18 mouse cellular contexts compared by ENCODE assay signal in genomic region chr5:62762298-62762960, GRCm38 (mm10). TPM values are rescaled to one million over a fixed set of nuclear protein-coding genes. Genes with fewer than 3 reads are reported as not detected.
DNase-seq lines count a peak whose midpoint lies in the region; ATAC-seq and TF ChIP-seq lines count a peak whose summit lies in the region.
"Had no signal": no experiment of that assay in that cellular context is flagged by ENCODE, and none has a peak within 500 bp of the region (broad histone marks: within the 10 kb centered on the region; RNA-seq: fewer than 3 reads in every experiment).

No protein-coding gene starts in this region.

- no peak overlapping the region for H3K9ac ChIP-seq in heart, embryonic 12.5 days
- no peak overlapping the region for H3K9ac ChIP-seq in stomach, embryonic 15.5 days
- H3K9ac ChIP-seq in stomach, postnatal 0 days (ENCODE audit: low read length): no peak overlapping the region
- H3K9ac ChIP-seq in lung, postnatal 0 days (replicated peaks; ENCODE audit: low read depth): no peak overlapping the region
- H3K9ac ChIP-seq: limb, embryonic 13.5 days had no signal

- DNase-seq in heart, postnatal 14 days: no peak
- no peak for DNase-seq in stomach, postnatal 0 days (ENCODE audit: low spot score)
- DNase-seq in lung, postnatal 0 days (ENCODE audit: low spot score): peak; percentile 78
- no peak for DNase-seq in embryo, embryonic 10.5 days (ENCODE audit: low spot score)
- DNase-seq in B cell, adult 2 months: no peak
- DNase-seq in thymus, postnatal 25 days: no peak
- DNase-seq: adrenal gland, postnatal 14 days; cerebellum, adult 2 months; right cerebral cortex, postnatal 4 days had no signal

- H3K4me3 ChIP-seq in heart, embryonic 12.5 days: no peak overlapping the region
- H3K4me3 ChIP-seq in stomach, embryonic 15.5 days (replicated peaks): no peak overlapping the region
- H3K4me3 ChIP-seq in stomach, postnatal 0 days (ENCODE audit: low read depth, low read length): no peak overlapping the region
- H3K4me3 ChIP-seq in lung, postnatal 0 days (ENCODE audit: low read depth, low read length): no peak overlapping the region
- H3K4me3 ChIP-seq: limb, embryonic 13.5 days had no signal

- intact Hi-C loops in heart, postnatal 14 days (cut with DNase I): loop anchor here (10.0 kb wide), 1 partner anchor 48 kb away; no protein-coding TSS in a partner anchor

- TF ChIP-seq EP300 in stomach, postnatal 0 days (optimal IDR thresholded peaks at IDR 0.05): no peak
- TF ChIP-seq EP300 in lung, postnatal 0 days (IDR thresholded peaks at IDR 0.05): peak; percentile 99

- H3K9me3 ChIP-seq in heart, embryonic 12.5 days (replicated peaks): no peaks in the 10 kb centered on the region
- H3K9me3 ChIP-seq in stomach, embryonic 15.5 days: no peaks in the 10 kb centered on the region
- H3K9me3 ChIP-seq in stomach, postnatal 0 days (ENCODE audit: control insufficient read depth, low read length): no peaks in the 10 kb centered on the region
- no peaks in the 10 kb centered on the region for H3K9me3 ChIP-seq in lung, postnatal 0 days (ENCODE audit: low read length)
- H3K9me3 ChIP-seq: limb, embryonic 13.5 days had no signal

- WGBS in heart, embryonic 12.5 days: 13% methylated on average over 4 of the region's 4 CpGs
- WGBS in stomach, embryonic 15.5 days: 14% methylated on average over 4 of the region's 4 CpGs
- WGBS in stomach, postnatal 0 days: 16% methylated on average over 4 of the region's 4 CpGs
- 2% methylated on average over 4 of the region's 4 CpGs for WGBS in lung, postnatal 0 days

- H3K36me3 ChIP-seq in heart, embryonic 12.5 days: no peaks in the 10 kb centered on the region
- no peaks in the 10 kb centered on the region for H3K36me3 ChIP-seq in stomach, embryonic 15.5 days
- H3K36me3 ChIP-seq in stomach, postnatal 0 days (ENCODE audit: control insufficient read depth, insufficient read depth, low read length): no peaks in the 10 kb centered on the region
- H3K36me3 ChIP-seq in lung, postnatal 0 days (ENCODE audit: insufficient read depth, low read length): no peaks in the 10 kb centered on the region
- H3K36me3 ChIP-seq: limb, embryonic 13.5 days had no signal

- H3K27ac ChIP-seq in heart, embryonic 12.5 days (ENCODE audit: poor library complexity, severe bottlenecking): peak overlapping the region; percentile 25
- peak overlapping the region; percentile 48; the same call in 1 of the 2 replicates for H3K27ac ChIP-seq in stomach, embryonic 15.5 days
- H3K27ac ChIP-seq in stomach, postnatal 0 days (replicated peaks): no peak overlapping the region
- peak overlapping the region; percentile 69 for H3K27ac ChIP-seq in lung, postnatal 0 days (ENCODE audit: low read length)
- H3K27ac ChIP-seq: limb, embryonic 13.5 days had no signal

- H3K4me2 ChIP-seq in heart, embryonic 12.5 days: no peak overlapping the region
- no peak overlapping the region for H3K4me2 ChIP-seq in stomach, embryonic 15.5 days
- H3K4me2 ChIP-seq in stomach, postnatal 0 days (replicated peaks; ENCODE audit: low read depth): no peak overlapping the region
- H3K4me2 ChIP-seq in lung, postnatal 0 days (replicated peaks; ENCODE audit: low read depth, low read length): 0 out of 2 replicates have a peak overlapping the region, but pooled peaks have one; percentile 30
- H3K4me2 ChIP-seq: limb, embryonic 13.5 days had no signal

- H3K27me3 ChIP-seq in heart, embryonic 12.5 days (replicated peaks): no peaks in the 10 kb centered on the region
- H3K27me3 ChIP-seq in stomach, embryonic 15.5 days (replicated peaks): no peaks in the 10 kb centered on the region
- H3K27me3 ChIP-seq in stomach, postnatal 0 days (ENCODE audit: control insufficient read depth, insufficient read depth, low read length): no peaks in the 10 kb centered on the region
- no peaks in the 10 kb centered on the region for H3K27me3 ChIP-seq in lung, postnatal 0 days (replicated peaks; ENCODE audit: insufficient read depth, low read length)
- H3K27me3 ChIP-seq: Patski had no signal

- no peak for TF ChIP-seq CTCF in stomach, postnatal 0 days (IDR thresholded peaks at IDR 0.05; ENCODE audit: low read depth)
- no peak for TF ChIP-seq CTCF in lung, postnatal 0 days (IDR thresholded peaks at IDR 0.05)

- H3K4me1 ChIP-seq in heart, embryonic 12.5 days (replicated peaks): peaks cover 18% of the 10 kb centered on the region
- no peaks in the 10 kb centered on the region for H3K4me1 ChIP-seq in stomach, embryonic 15.5 days
- no peaks in the 10 kb centered on the region for H3K4me1 ChIP-seq in stomach, postnatal 0 days (replicated peaks; ENCODE audit: control insufficient read depth, insufficient read depth)
- peaks cover 8% of the 10 kb centered on the region; the same call in 1 of the 2 replicates for H3K4me1 ChIP-seq in lung, postnatal 0 days (ENCODE audit: insufficient read depth, low read depth, low read length)
- H3K4me1 ChIP-seq: limb, embryonic 13.5 days had no signal

- no peak for ATAC-seq in heart, embryonic 12.5 days (ENCODE audit: insufficient number of reproducible peaks, low FRiP score)
- ATAC-seq in stomach, embryonic 15.5 days (ENCODE audit: insufficient read depth, low FRiP score, low read depth): no peak
- no peak for ATAC-seq in stomach, postnatal 0 days (ENCODE audit: low FRiP score, low TSS enrichment)
- peak; percentile 72 for ATAC-seq in lung, postnatal 0 days
- ATAC-seq: CD4-positive, CD25-positive, alpha-beta regulatory T cell, adult 4 months; forebrain, embryonic 14.5 days; Patski had no signal

RNA-seq across cellular contexts. Expression of gene Arap2, which starts 3.5 kb away (rescaled TPM):
- polyA plus RNA-seq in heart, embryonic 12.5 days (2016; fragmentation: Nextera tagmentation; extraction: Ambion mirVana): 4.4 and 4.5 TPM in 2 replicates
- 1 to 10 TPM; 8.7 to 9.2 TPM for total RNA-seq in heart, postnatal 14 days (2021)
- polyA plus RNA-seq in stomach, embryonic 15.5 days (2015; fragmentation: Nextera tagmentation; extraction: Ambion mirVana): 9.0 and 12.5 TPM in 2 replicates
- polyA plus RNA-seq in stomach, postnatal 0 days (2015; fragmentation: Nextera tagmentation; extraction: Ambion mirVana): 18.5 and 18.7 TPM in 2 replicates
- polyA plus RNA-seq in lung, postnatal 0 days (2015; fragmentation: Nextera tagmentation; extraction: Ambion mirVana): 20.2 and 25.5 TPM in 2 replicates

RNA-seq across cellular contexts. Expression of gene Dthd1, which starts 51.2 kb away (rescaled TPM):
- polyA plus RNA-seq in heart, embryonic 12.5 days (2016; fragmentation: Nextera tagmentation; extraction: Ambion mirVana): 0.08 and 0.18 TPM in 2 replicates
- under 1 TPM in 1 of 2 experiments, not detected in 1; 0.12 TPM for total RNA-seq in heart, postnatal 14 days (2021)
- polyA plus RNA-seq in stomach, embryonic 15.5 days (2015; fragmentation: Nextera tagmentation; extraction: Ambion mirVana): not detected in 2 replicates
- polyA plus RNA-seq in stomach, postnatal 0 days (2015; fragmentation: Nextera tagmentation; extraction: Ambion mirVana): 0.05 and 0.07 TPM in 2 replicates
- not detected in 2 replicates for polyA plus RNA-seq in lung, postnatal 0 days (2015; fragmentation: Nextera tagmentation; extraction: Ambion mirVana)
- total RNA-seq: adrenal gland, postnatal 14 days; gastrocnemius, postnatal 4 days had no signal
- polyA plus RNA-seq: CD4-positive, CD25-positive, alpha-beta regulatory T cell, adult 4 months; cerebellum, adult 2 months; forebrain, embryonic 14.5 days; limb, embryonic 13.5 days; midbrain, postnatal 0 days; Patski; thymus, postnatal 0 days had no signal
